In genomic region chr13:102726876-102727275, GRCm38 (mm10) we compare ENCODE assay signal across 21 mouse cellular contexts.
"Had no signal": no experiment of that assay in that cellular context is flagged by ENCODE, and none has a peak within 500 bp of the region (broad histone marks: within the 10 kb centered on the region; RNA-seq: fewer than 3 reads in every experiment).

No protein-coding gene starts in this region.

- H3K27ac ChIP-seq: heart, embryonic 10.5 days; hindbrain, embryonic 10.5 days; hindbrain, embryonic 12.5 days; hindbrain, embryonic 14.5 days; intestine, embryonic 15.5 days; layer of hippocampus, adult 2 months; left cerebral cortex, adult 2 months; limb, embryonic 10.5 days; limb, embryonic 12.5 days; liver, embryonic 13.5 days had no signal

- H3K4me3 ChIP-seq: heart, embryonic 10.5 days; heart, embryonic 12.5 days; hindbrain, embryonic 10.5 days; hindbrain, embryonic 12.5 days; intestine, embryonic 15.5 days; layer of hippocampus, adult 2 months; left cerebral cortex, adult 2 months; limb, embryonic 10.5 days; limb, embryonic 12.5 days; liver, embryonic 13.5 days had no signal

- DNase-seq: gastrocnemius, postnatal 10 days; gastrocnemius, postnatal 25 days; heart, adult 18-20 months; heart, postnatal 10 days; heart, postnatal 4 days; kidney, adult 18-20 months; kidney, adult 8-10 months; kidney, postnatal 10 days; kidney, postnatal 4 days; liver; liver, embryonic 13.5 days had no signal
